Mouse (Mus musculus): Measurements from ENCODE around the gene Dnm3.

DNA sequence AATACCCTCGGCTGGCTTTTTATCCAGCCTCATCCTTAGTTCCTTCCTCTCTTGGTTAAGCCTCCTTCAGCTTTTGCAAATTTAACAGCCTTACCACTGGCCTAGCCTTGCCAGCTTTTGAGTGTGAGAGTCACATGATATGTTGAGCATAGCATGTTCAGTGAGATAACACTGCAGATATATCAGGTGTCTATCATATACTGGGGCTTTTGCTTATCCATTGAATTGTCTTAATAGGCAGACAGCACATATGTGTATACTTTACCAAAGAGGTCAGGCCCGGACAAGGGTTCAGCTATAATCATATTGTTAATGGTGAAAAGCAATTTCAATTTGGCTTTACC, 32.2 kb upstream of the Dnm3 start:
- TF ChIP-seq MAX (IDR thresholded peaks at IDR 0.05; ENCODE audit: low read length) (no peak), POLR2A (IDR thresholded peaks at IDR 0.05; ENCODE audit: control insufficient read depth in 1 of 2, insufficient read depth in 1 of 2, low read depth in 1 of 2, low read length in 2 of 2, poor library complexity in 1 of 2) (no peak), CTCF (IDR thresholded peaks at IDR 0.05 in 2 of 3, conservative IDR thresholded peaks at IDR 0.05 in 1 of 3; ENCODE audit: control insufficient read depth in 1 of 3, insufficient read depth in 1 of 3, low read depth in 2 of 3, low read length in 3 of 3, poor library complexity in 1 of 3, severe bottlenecking in 1 of 3) (no peak), JUND (IDR thresholded peaks at IDR 0.05; ENCODE audit: low read depth, low read length) (no peak), E2F4 (IDR thresholded peaks at IDR 0.05; ENCODE audit: borderline replicate concordance, low read depth, low read length) (no peak), ZC3H11A (IDR thresholded peaks at IDR 0.05; ENCODE audit: low read depth, low read length) (no peak), HCFC1 (IDR thresholded peaks at IDR 0.05; ENCODE audit: low read depth, low read length) (no peak), GATA1 (IDR thresholded peaks at IDR 0.05; ENCODE audit: low read depth, low read length) (no peak)
